Mouse (Mus musculus) ES-E14 (cell line): ENCODE measurements around the gene Smoc1. TPM values are rescaled to one million over a fixed set of nuclear protein-coding genes. Genes with fewer than 3 reads are reported as not detected.

Source experiments
- DNase-seq: peaks from one replicate; pipeline ENCODE4 v3.0.0-alpha.2; 2013; ENCODE audit warnings: low read depth, low spot score
- H3K27ac ChIP-seq: 2 replicates; pipeline ENCODE4 v1.5.1; 2012; ENCODE audit warnings: low read depth, mild to moderate bottlenecking, low read length, moderate library complexity, mixed read lengths; ENCODE audit not compliant: poor library complexity, insufficient read depth, severe bottlenecking
- H3K36me3 ChIP-seq: 2 replicates; pipeline ENCODE4 v1.6.1; 2012; ENCODE audit warnings: mild to moderate bottlenecking, low read length, moderate library complexity, mixed read lengths; ENCODE audit not compliant: control insufficient read depth, poor library complexity, insufficient read depth, severe bottlenecking
- H3K4me1 ChIP-seq, 2 experiments: fragments of 150-350 bp in 1 of 2; sonication (generic) in 1 of 2; 2 replicates each; pipeline ENCODE4 v1.6.1; 2012; ENCODE audit warnings: low read length in 2 of 2, mild to moderate bottlenecking in 1 of 2, mixed read lengths in 1 of 2; ENCODE audit not compliant: control insufficient read depth in 2 of 2, insufficient read depth in 2 of 2, poor library complexity in 1 of 2
- H3K4me3 ChIP-seq, 2 experiments: fragments of 150-350 bp in 1 of 2; sonication (generic) in 1 of 2; 2 replicates each; pipeline ENCODE4 v1.5.1; 2012; ENCODE audit warnings: low read length in 2 of 2, low read depth in 1 of 2, mild to moderate bottlenecking in 1 of 2, mixed read lengths in 1 of 2; ENCODE audit not compliant: insufficient read depth in 1 of 2, poor library complexity in 1 of 2, severe bottlenecking in 1 of 2
- H3K9ac ChIP-seq: 2 replicates; pipeline ENCODE4 v1.6.1; 2012; ENCODE audit warnings: low read depth, mild to moderate bottlenecking, low read length, mixed read lengths; ENCODE audit not compliant: poor library complexity, insufficient read depth, severe bottlenecking
- H3K9me3 ChIP-seq: fragments of 150-350 bp; sonication (generic); 2 replicates; pipeline ENCODE4 v1.6.1; 2012; ENCODE audit warnings: low read depth, mild to moderate bottlenecking, low read length; ENCODE audit not compliant: control insufficient read depth, insufficient read depth
- CHD2 ChIP-seq: IDR thresholded peaks from 2 replicates; pipeline ENCODE4 v1.6.1; 2014; ENCODE audit warnings: mild to moderate bottlenecking, low read depth, low read length, inconsistent platforms
- HCFC1 ChIP-seq: IDR thresholded peaks from 2 replicates; pipeline ENCODE4 v1.6.1; 2012; ENCODE audit warnings: low read length, inconsistent platforms, borderline replicate concordance; ENCODE audit not compliant: insufficient read depth
- MAFK ChIP-seq: IDR thresholded peaks from 2 replicates; pipeline ENCODE4 v1.6.1; 2014; ENCODE audit warnings: mild to moderate bottlenecking, low read depth, low read length, inconsistent platforms; ENCODE audit not compliant: insufficient read depth
- ZC3H11A ChIP-seq: IDR thresholded peaks from 2 replicates; pipeline ENCODE4 v1.6.1; 2012; ENCODE audit warnings: low read depth, mild to moderate bottlenecking, inconsistent platforms, low read length, borderline replicate concordance
- ZNF384 ChIP-seq: IDR thresholded peaks from 2 replicates; pipeline ENCODE4 v1.6.1; 2012; ENCODE audit warnings: low read depth, low read length, inconsistent platforms
- in situ Hi-C, 2 experiments: fragments of 600-800 bp; cut with MboI; formaldehyde crosslinking; loops; one replicate each; pipeline ENCODE4 v1.15.1; 2025; ENCODE audit warnings: low sequenced_read_pairs in 2 of 2, inconsistent platforms in 1 of 2; ENCODE audit not compliant: unreplicated experiment in 2 of 2
- total RNA-seq: library from RNA; depleted of rRNA; stranded (reverse); fragments of 300-350 nt; gene quantifications from 2 replicates; pipeline ENCODE4 v1.2.3, GENCODE M21; 2012

Smoc1 gene
- total RNA-seq, 1 experiment = 15.3 TPM

DNA sequence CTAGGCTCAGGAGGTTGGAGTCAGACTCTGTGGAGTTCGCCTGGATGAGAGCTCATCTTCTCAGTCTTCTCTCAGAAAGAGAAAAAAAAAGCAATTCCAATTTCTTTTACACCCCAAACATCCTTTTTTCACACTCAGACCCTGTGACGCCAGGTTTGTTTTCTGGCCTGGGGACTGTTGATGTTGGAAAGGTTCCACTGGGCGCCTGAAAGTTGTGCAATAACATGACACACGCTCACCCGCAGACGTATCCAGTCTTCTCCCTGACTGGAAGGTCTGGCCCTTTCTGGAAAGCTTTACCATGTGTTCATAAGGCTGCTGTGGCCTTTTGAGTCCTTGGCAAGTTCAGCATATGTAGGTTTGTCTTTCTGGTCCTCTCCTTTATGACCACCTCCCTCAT, 129.1 kb downstream of the Smoc1 start:
- Histone ChIP-seq H3K9me3 (no peaks in the 10 kb centered on the region), H3K9ac (no peak overlapping the region), H3K4me1 (no peaks in the 10 kb centered on the region), H3K27ac (no peak overlapping the region), H3K36me3 (peaks cover 5% of the 10 kb centered on the region; the same call in 1 of the 2 replicates), H3K4me3 (no peak overlapping the region)
- in situ Hi-C loops = no loop called here
- TF ChIP-seq MAFK = no peak
- no peak for DNase-seq

DNA sequence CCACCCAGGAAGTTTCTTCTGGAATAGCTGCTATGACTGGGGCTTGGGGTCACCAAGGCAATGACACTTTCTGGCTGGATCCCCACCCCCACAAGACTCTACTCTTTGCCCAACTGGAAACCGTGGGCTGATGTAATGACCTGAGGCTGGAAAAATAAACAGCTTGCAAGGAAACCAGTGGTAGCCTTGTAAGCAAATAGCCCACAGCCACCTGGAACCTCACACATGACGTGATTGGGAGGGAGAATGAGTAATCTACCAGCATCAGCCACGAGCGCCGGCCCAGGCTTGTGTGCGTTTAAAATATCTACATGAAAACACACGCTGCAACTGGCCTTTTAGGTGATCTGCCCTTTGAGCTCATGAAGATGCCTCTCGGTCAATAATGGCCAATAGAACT, 130.2 kb downstream of the Smoc1 start:
- H3K36me3 ChIP-seq = peaks cover 5% of the 10 kb centered on the region; the same call in 1 of the 2 replicates
- in situ Hi-C loops = no loop called here

GRCm38 (mm10) chr12:81159947-81160346, 133.3 kb downstream of the Smoc1 start:
- DNase-seq = no peak
- H3K4me1 ChIP-seq = no peaks in the 10 kb centered on the region
- TF ChIP-seq CHD2 = no peak
- no peak for TF ChIP-seq MAFK
- TF ChIP-seq HCFC1 = no peak
- no peak for TF ChIP-seq ZNF384
- no peak for TF ChIP-seq ZC3H11A
- no peak overlapping the region for H3K27ac ChIP-seq
- no peak overlapping the region for H3K4me3 ChIP-seq
- H3K9ac ChIP-seq = no peak overlapping the region
- H3K9me3 ChIP-seq = no peaks in the 10 kb centered on the region
- in situ Hi-C loops = no loop called here
- peaks cover 3% of the 10 kb centered on the region; the same call in 1 of the 2 replicates for H3K36me3 ChIP-seq

More for the DNA sequence above, 130.2 kb downstream of the Smoc1 start:
- Histone ChIP-seq H3K9ac (no peak overlapping the region), H3K9me3 (no peaks in the 10 kb centered on the region), H3K4me3 (no peak overlapping the region), H3K4me1 (no peaks in the 10 kb centered on the region), H3K27ac (no peak overlapping the region)
- TF ChIP-seq ZNF384 (no peak), MAFK (no peak), CHD2 (no peak), ZC3H11A (no peak), HCFC1 (no peak)
- no peak for DNase-seq

GRCm38 (mm10) chr12:81160425-81160824, 133.8 kb downstream of the Smoc1 start:
- Histone ChIP-seq H3K27ac (no peak overlapping the region), H3K4me1 (no peaks in the 10 kb centered on the region), H3K9ac (no peak overlapping the region), H3K4me3 (no peak overlapping the region), H3K36me3 (no peaks in the 10 kb centered on the region), H3K9me3 (no peaks in the 10 kb centered on the region)
- in situ Hi-C loops = no loop called here
- no peak for DNase-seq
- TF ChIP-seq ZC3H11A (no peak), MAFK (no peak), CHD2 (no peak), ZNF384 (no peak), HCFC1 (no peak)

- peak; percentile 28 for DNase-seq
- Histone ChIP-seq H3K4me1 (no peaks in the 10 kb centered on the region), H3K36me3 (no peaks in the 10 kb centered on the region), H3K9me3 (no peaks in the 10 kb centered on the region), H3K9ac (no peak overlapping the region), H3K27ac (no peak overlapping the region), H3K4me3 (no peak overlapping the region)
- TF ChIP-seq CHD2 (no peak), ZC3H11A (no peak), HCFC1 (no peak), ZNF384 (no peak), MAFK (no peak)
- in situ Hi-C loops = no loop called here
Observed at GRCm38 (mm10) chr12:81160831-81161230, 134.2 kb downstream of the Smoc1 start.
